Mouse (Mus musculus): ENCODE data around the gene Zfp768.
"Not testable (repeated sequence)": the region's sequence is repeated elsewhere in the genome, so short reads cannot be mapped to it uniquely, and the experiment has no call there.

Gene Zfp768

GRCm38 (mm10) chr7:127358472-127358871 is 13.1 kb upstream of the Zfp768 start:
- in situ Hi-C loops (cut with MboI; ENCODE audit: low sequenced_read_pairs), result no loop called here

- in situ Hi-C loops (cut with MboI; ENCODE audit: low sequenced_read_pairs), result no loop called here
These were observed 12.5 kb upstream of the Zfp768 start for GRCm38 (mm10) chr7:127357871-127358270.

- in situ Hi-C loops (cut with MboI; ENCODE audit: low sequenced_read_pairs), result no loop called here
These were observed 10.4 kb upstream of the Zfp768 start for GRCm38 (mm10) chr7:127355796-127356195.

GRCm38 (mm10) chr7:127351230-127352004 is 6.0 kb upstream of the Zfp768 start:
- in situ Hi-C loops (cut with MboI; ENCODE audit: low sequenced_read_pairs), result no loop called here

GRCm38 (mm10) chr7:127346676-127347075 is 1.3 kb upstream of the Zfp768 start:
- in situ Hi-C loops (cut with MboI; ENCODE audit: low sequenced_read_pairs), result no loop called here

- in situ Hi-C loops (cut with MboI; ENCODE audit: low sequenced_read_pairs), result no loop called here
These were observed 297 bp downstream of the Zfp768 start for GRCm38 (mm10) chr7:127345092-127345491.

GRCm38 (mm10) chr7:127344371-127344770 is 1.0 kb downstream of the Zfp768 start:
- in situ Hi-C loops (cut with MboI; ENCODE audit: low sequenced_read_pairs), result no loop called here

- in situ Hi-C loops (cut with MboI; ENCODE audit: low sequenced_read_pairs), result no loop called here
These were observed 1.9 kb downstream of the Zfp768 start for GRCm38 (mm10) chr7:127343351-127344019.

- in situ Hi-C loops (cut with MboI; ENCODE audit: low sequenced_read_pairs), result no loop called here
These were observed 2.5 kb downstream of the Zfp768 start for GRCm38 (mm10) chr7:127342888-127343287.

- in situ Hi-C loops (cut with MboI; ENCODE audit: low sequenced_read_pairs), result no loop called here
These were observed 3.1 kb downstream of the Zfp768 start for GRCm38 (mm10) chr7:127342332-127342731.

GRCm38 (mm10) chr7:127341861-127342260 is 3.5 kb downstream of the Zfp768 start:
- in situ Hi-C loops (cut with MboI; ENCODE audit: low sequenced_read_pairs), result not testable (repeated sequence)

- in situ Hi-C loops (cut with MboI; ENCODE audit: low sequenced_read_pairs), result no loop called here
These were observed 4.0 kb downstream of the Zfp768 start for GRCm38 (mm10) chr7:127341356-127341755.

GRCm38 (mm10) chr7:127337636-127338035 is 7.8 kb downstream of the Zfp768 start:
- in situ Hi-C loops (cut with MboI; ENCODE audit: low sequenced_read_pairs), result no loop called here

- in situ Hi-C loops (cut with MboI; ENCODE audit: low sequenced_read_pairs), result no loop called here
These were observed 9.8 kb downstream of the Zfp768 start for GRCm38 (mm10) chr7:127335604-127336003.

GRCm38 (mm10) chr7:127333240-127333639 is 12.1 kb downstream of the Zfp768 start:
- in situ Hi-C loops (cut with MboI; ENCODE audit: low sequenced_read_pairs), result no loop called here

GRCm38 (mm10) chr7:127326685-127327084 is 18.7 kb downstream of the Zfp768 start:
- in situ Hi-C loops (cut with MboI; ENCODE audit: low sequenced_read_pairs), result no loop called here

- in situ Hi-C loops (cut with MboI; ENCODE audit: low sequenced_read_pairs), result no loop called here
These were observed 19.8 kb downstream of the Zfp768 start for GRCm38 (mm10) chr7:127325550-127325949.

- in situ Hi-C loops (cut with MboI; ENCODE audit: low sequenced_read_pairs), result no loop called here
These were observed 20.4 kb downstream of the Zfp768 start for GRCm38 (mm10) chr7:127324944-127325343.

GRCm38 (mm10) chr7:127322085-127322484 is 23.3 kb downstream of the Zfp768 start:
- in situ Hi-C loops (cut with MboI; ENCODE audit: low sequenced_read_pairs), result no loop called here

- in situ Hi-C loops (cut with MboI; ENCODE audit: low sequenced_read_pairs), result no loop called here
These were observed 24.3 kb downstream of the Zfp768 start for GRCm38 (mm10) chr7:127321106-127321505.

- in situ Hi-C loops (cut with MboI; ENCODE audit: low sequenced_read_pairs), result no loop called here
These were observed 31.5 kb downstream of the Zfp768 start for GRCm38 (mm10) chr7:127313912-127314311.

- in situ Hi-C loops (cut with MboI; ENCODE audit: low sequenced_read_pairs), result no loop called here
These were observed 35.4 kb downstream of the Zfp768 start for GRCm38 (mm10) chr7:127309951-127310350.

Data from CH12F3 (cell line).